Mouse (Mus musculus) subcutaneous adipose tissue, adult 2 months (tissue): Measurements from ENCODE around the gene Wdr75. TPM values are rescaled to one million over a fixed set of nuclear protein-coding genes. Genes with fewer than 3 reads are reported as not detected.

Experiments used
- polyA plus RNA-seq: library from polyadenylated mRNA; depleted of rRNA; stranded (reverse); fragments of >200 nt; gene quantifications from 2 replicates; pipeline ENCODE4 v1.2.3, GENCODE M21; 2012; ENCODE audit warnings: low replicate concordance; rRNA removed

Gene Wdr75
- 40.6 and 90.9 TPM in 2 replicates for polyA plus RNA-seq

GRCm38 (mm10) chr1:45794969-45795908 lies at the start of gene Wdr75:
Gene Wdr75, plus strand, starts transcription at chr1:45795166.

Other genes starting within 250 kb of the Wdr75 start
- not detected in 2 replicates for gene Gm5269, start 95.1 kb downstream of the Wdr75 start, polyA plus RNA-seq
- gene Slc40a1, start 131.4 kb downstream of the Wdr75 start, polyA plus RNA-seq, result 4.7 and 17.3 TPM in 2 replicates